In genomic region chr4:58501012-58501777, GRCm38 (mm10) we compare ENCODE assay signal across 11 mouse cellular contexts. TPM values are rescaled to one million over a fixed set of nuclear protein-coding genes. Genes with fewer than 3 reads are reported as not detected.
A peak's percentile ranks its signal among the peaks of the same experiment; 100 is the strongest.
DNase-seq lines count a peak whose midpoint lies in the region; ATAC-seq and TF ChIP-seq lines count a peak whose summit lies in the region.
"Had no signal": no experiment of that assay in that cellular context is flagged by ENCODE, and none has a peak within 500 bp of the region (broad histone marks: within the 10 kb centered on the region; RNA-seq: fewer than 3 reads in every experiment).

No protein-coding gene starts in this region.

- H3K4me2 ChIP-seq in heart, embryonic 15.5 days = no peak overlapping the region
- H3K4me2 ChIP-seq in heart, embryonic 11.5 days = no peak overlapping the region
- H3K4me2 ChIP-seq in embryonic facial prominence, embryonic 12.5 days (replicated peaks) = 0 out of 2 replicates have a peak overlapping the region, but pooled peaks have one; percentile 7
- 0 out of 2 replicates have a peak overlapping the region, but pooled peaks have one; percentile 7 for H3K4me2 ChIP-seq in hindbrain, postnatal 0 days (ENCODE audit: low read depth, low read length)
- H3K4me2 ChIP-seq in neural tube, embryonic 14.5 days (ENCODE audit: low read depth, low read length) = no peak overlapping the region
- H3K4me2 ChIP-seq: heart, embryonic 12.5 days; kidney, embryonic 15.5 days; liver, embryonic 13.5 days had no signal

- H3K4me1 ChIP-seq in heart, embryonic 15.5 days (replicated peaks) = peaks cover 8% of the 10 kb centered on the region
- no peaks in the 10 kb centered on the region for H3K4me1 ChIP-seq in heart, embryonic 11.5 days (ENCODE audit: control insufficient read depth, insufficient read depth, low read length)
- H3K4me1 ChIP-seq in embryonic facial prominence, embryonic 12.5 days = peaks cover 68% of the 10 kb centered on the region
- H3K4me1 ChIP-seq in hindbrain, postnatal 0 days (ENCODE audit: insufficient read depth, low read length) = no peaks in the 10 kb centered on the region
- H3K4me1 ChIP-seq in neural tube, embryonic 14.5 days (ENCODE audit: control insufficient read depth, insufficient read depth, low read length) = 0 out of 2 replicates have a peak, but pooled peaks cover 2% of the 10 kb centered on the region
- H3K4me1 ChIP-seq: liver, embryonic 13.5 days had no signal

- H3K9me3 ChIP-seq in heart, embryonic 15.5 days (replicated peaks) = no peaks in the 10 kb centered on the region
- H3K9me3 ChIP-seq in heart, embryonic 11.5 days (replicated peaks; ENCODE audit: control insufficient read depth, low read length) = no peaks in the 10 kb centered on the region
- no peaks in the 10 kb centered on the region for H3K9me3 ChIP-seq in embryonic facial prominence, embryonic 12.5 days
- no peaks in the 10 kb centered on the region for H3K9me3 ChIP-seq in hindbrain, postnatal 0 days (ENCODE audit: low read length)
- no peaks in the 10 kb centered on the region for H3K9me3 ChIP-seq in neural tube, embryonic 14.5 days (ENCODE audit: control insufficient read depth, low read length)
- H3K9me3 ChIP-seq: heart, embryonic 12.5 days; kidney, embryonic 15.5 days; liver, embryonic 13.5 days had no signal

- WGBS in heart, embryonic 15.5 days = 69% methylated on average over 21 of the region's 21 CpGs
- WGBS in heart, embryonic 11.5 days (ENCODE audit: insufficient replicate concordance) = 77% methylated on average over 21 of the region's 21 CpGs
- WGBS in embryonic facial prominence, embryonic 12.5 days = 28% methylated on average over 21 of the region's 21 CpGs
- WGBS in hindbrain, postnatal 0 days = 41% methylated on average over 21 of the region's 21 CpGs
- WGBS in neural tube, embryonic 14.5 days = 39% methylated on average over 21 of the region's 21 CpGs

- peak; percentile 53; the same call in 1 of the 2 replicates for ATAC-seq in heart, embryonic 15.5 days (replicated peaks; ENCODE audit: insufficient number of reproducible peaks, insufficient read depth, low FRiP score, low read depth)
- ATAC-seq in heart, embryonic 11.5 days (replicated peaks; ENCODE audit: insufficient number of reproducible peaks, low FRiP score, low TSS enrichment) = no peak
- ATAC-seq in embryonic facial prominence, embryonic 12.5 days (ENCODE audit: insufficient number of reproducible peaks, insufficient read depth, low FRiP score, low TSS enrichment) = peak; percentile 68
- ATAC-seq in hindbrain, postnatal 0 days = peak; percentile 51; the same call in 1 of the 2 replicates
- peak; percentile 80 for ATAC-seq in neural tube, embryonic 14.5 days (ENCODE audit: low read depth)

- H3K4me3 ChIP-seq in heart, embryonic 15.5 days = no peak overlapping the region
- no peak overlapping the region for H3K4me3 ChIP-seq in heart, embryonic 11.5 days (ENCODE audit: low read depth, low read length)
- no peak overlapping the region for H3K4me3 ChIP-seq in embryonic facial prominence, embryonic 12.5 days
- no peak overlapping the region for H3K4me3 ChIP-seq in hindbrain, postnatal 0 days (ENCODE audit: low read length)
- no peak overlapping the region for H3K4me3 ChIP-seq in neural tube, embryonic 14.5 days (ENCODE audit: low read depth, low read length)
- H3K4me3 ChIP-seq: heart, embryonic 12.5 days; kidney, embryonic 15.5 days; liver, embryonic 13.5 days had no signal

- no peak overlapping the region for H3K9ac ChIP-seq in heart, embryonic 15.5 days
- H3K9ac ChIP-seq in heart, embryonic 11.5 days (ENCODE audit: low read depth, low read length) = no peak overlapping the region
- H3K9ac ChIP-seq in embryonic facial prominence, embryonic 12.5 days = no peak overlapping the region
- no peak overlapping the region for H3K9ac ChIP-seq in hindbrain, postnatal 0 days (replicated peaks; ENCODE audit: low read length)
- no peak overlapping the region for H3K9ac ChIP-seq in neural tube, embryonic 14.5 days (replicated peaks; ENCODE audit: low read depth, low read length)
- H3K9ac ChIP-seq: heart, embryonic 12.5 days; kidney, embryonic 15.5 days; liver, embryonic 13.5 days had no signal

- no peaks in the 10 kb centered on the region for H3K27me3 ChIP-seq in heart, embryonic 15.5 days
- no peaks in the 10 kb centered on the region for H3K27me3 ChIP-seq in heart, embryonic 11.5 days (ENCODE audit: control insufficient read depth, insufficient read depth, low read length)
- no peaks in the 10 kb centered on the region for H3K27me3 ChIP-seq in embryonic facial prominence, embryonic 12.5 days
- H3K27me3 ChIP-seq in hindbrain, postnatal 0 days (ENCODE audit: insufficient read depth, low read length) = no peaks in the 10 kb centered on the region
- H3K27me3 ChIP-seq in neural tube, embryonic 14.5 days (ENCODE audit: control insufficient read depth, insufficient read depth, low read length) = no peaks in the 10 kb centered on the region
- H3K27me3 ChIP-seq: heart, embryonic 12.5 days; kidney, embryonic 15.5 days; liver, embryonic 13.5 days had no signal

- no peak for TF ChIP-seq CTCF in hindbrain, postnatal 0 days (IDR thresholded peaks at IDR 0.05; ENCODE audit: low read depth)

- H3K36me3 ChIP-seq in heart, embryonic 15.5 days = no peaks in the 10 kb centered on the region
- H3K36me3 ChIP-seq in heart, embryonic 11.5 days (ENCODE audit: control insufficient read depth, insufficient read depth, low read length) = peaks cover 3% of the 10 kb centered on the region; the same call in 1 of the 2 replicates
- H3K36me3 ChIP-seq in embryonic facial prominence, embryonic 12.5 days = peaks cover 26% of the 10 kb centered on the region
- no peaks in the 10 kb centered on the region for H3K36me3 ChIP-seq in hindbrain, postnatal 0 days (ENCODE audit: insufficient read depth, low read length)
- no peaks in the 10 kb centered on the region for H3K36me3 ChIP-seq in neural tube, embryonic 14.5 days (ENCODE audit: control insufficient read depth, insufficient read depth, low read length)
- H3K36me3 ChIP-seq: liver, embryonic 13.5 days had no signal

- H3K27ac ChIP-seq in heart, embryonic 15.5 days = peak overlapping the region; percentile 14; the same call in 1 of the 2 replicates
- no peak overlapping the region for H3K27ac ChIP-seq in heart, embryonic 11.5 days (ENCODE audit: low read depth, low read length)
- H3K27ac ChIP-seq in embryonic facial prominence, embryonic 12.5 days = peak overlapping the region; percentile 67
- H3K27ac ChIP-seq in hindbrain, postnatal 0 days = no peak overlapping the region
- no peak overlapping the region for H3K27ac ChIP-seq in neural tube, embryonic 14.5 days (ENCODE audit: low read depth, low read length)
- H3K27ac ChIP-seq: kidney, embryonic 15.5 days; liver, embryonic 13.5 days had no signal

- peak; percentile 18 for DNase-seq in hindbrain, postnatal 0 days (ENCODE audit: low spot score)
- no peak for DNase-seq in thymus, postnatal 36 days
- DNase-seq in cerebellum, adult 8-10 months = no peak
- no peak for DNase-seq in liver
- DNase-seq: liver, embryonic 13.5 days had no signal

RNA-seq across cellular contexts. Expression of gene Lpar1, which starts 52.5 kb away (rescaled TPM):
- polyA plus RNA-seq in heart, embryonic 15.5 days (2015; fragmentation: Nextera tagmentation; extraction: Ambion mirVana) = 18.7 and 22.5 TPM in 2 replicates
- 20.5 and 21.7 TPM in 2 replicates for polyA plus RNA-seq in heart, embryonic 11.5 days (2014; fragmentation: Nextera tagmentation; extraction: Ambion mirVana)
- polyA plus RNA-seq in embryonic facial prominence, embryonic 12.5 days (2016; fragmentation: Nextera tagmentation; extraction: Ambion mirVana) = 194 and 195 TPM in 2 replicates
- total RNA-seq in hindbrain, postnatal 0 days (2014; rRNA removed) = 14.3 and 20.6 TPM in 2 replicates
- 24.3 and 28.1 TPM in 2 replicates for polyA plus RNA-seq in hindbrain, postnatal 0 days (2015; fragmentation: Nextera tagmentation; extraction: Ambion mirVana)
- polyA plus RNA-seq in neural tube, embryonic 14.5 days (2014; fragmentation: Nextera tagmentation; extraction: Ambion mirVana) = 5.2 and 20.6 TPM in 2 replicates

Comparison
In these comparisons a context has a peak if more than half of its experiments do, and no peak if none do; other contexts are left out.
1. H3K27ac ChIP-seq: peak in heart, embryonic 15.5 days (single experiment) and embryonic facial prominence, embryonic 12.5 days (single experiment); none in heart, embryonic 11.5 days (single experiment), hindbrain, postnatal 0 days (single experiment) and neural tube, embryonic 14.5 days (single experiment).
2. H3K4me2 ChIP-seq: peak in embryonic facial prominence, embryonic 12.5 days (single experiment) and hindbrain, postnatal 0 days (single experiment); none in heart, embryonic 15.5 days (single experiment), heart, embryonic 11.5 days (single experiment) and neural tube, embryonic 14.5 days (single experiment).